Mouse (Mus musculus) myocyte (in vitro differentiated cells): ENCODE measurements around the gene Tstd3.

Source experiments
- MAX ChIP-seq: IDR thresholded peaks from one replicate; pipeline ENCODE4 v1.6.1; 2011; ENCODE audit warnings: low read depth, mild to moderate bottlenecking, control low read depth
- MYOD1 ChIP-seq, 3 experiments: IDR thresholded peaks; one replicate each; pipeline ENCODE4 v1.6.1; 2011; ENCODE audit warnings: control low read depth in 2 of 3, low read depth in 2 of 3, mild to moderate bottlenecking in 2 of 3, moderate library complexity in 1 of 3; ENCODE audit not compliant: insufficient read length in 2 of 3, control insufficient read depth in 1 of 3
- POLR2A ChIP-seq: IDR thresholded peaks from one replicate; pipeline ENCODE4 v1.6.1; 2011; ENCODE audit warnings: low read depth, mild to moderate bottlenecking, control low read depth, moderate library complexity; ENCODE audit not compliant: insufficient read length
- POLR2AphosphoS2 ChIP-seq: IDR thresholded peaks from one replicate; pipeline ENCODE4 v1.6.1; 2011; ENCODE audit warnings: low read depth, control low read depth; ENCODE audit not compliant: insufficient read length
- TCF3 ChIP-seq: IDR thresholded peaks from one replicate; pipeline ENCODE4 v1.6.1; 2011; ENCODE audit warnings: low read depth, control low read depth; ENCODE audit not compliant: insufficient read length
- USF1 ChIP-seq: IDR thresholded peaks from one replicate; pipeline ENCODE4 v1.6.1; 2011; ENCODE audit warnings: low read depth, mild to moderate bottlenecking, control low read depth, moderate library complexity

GRCm38 (mm10) chr4:21801013-21801412 lies 34.0 kb upstream of the Tstd3 start:
- no peak for TF ChIP-seq POLR2AphosphoS2
- no peak for TF ChIP-seq MYOD1 (IDR thresholded peaks at IDR 0.05; ENCODE audit: control insufficient read depth in 1 of 3, insufficient read length in 2 of 3, low read depth in 2 of 3)
- TF ChIP-seq POLR2A: no peak
- no peak for TF ChIP-seq MAX
- no peak for TF ChIP-seq TCF3
- TF ChIP-seq USF1: no peak
